Mouse (Mus musculus) MEL (cell line): ENCODE measurements around the gene Gm10153.

Source experiments
- CTCF ChIP-seq, 3 experiments: IDR thresholded peaks in 2 of 3; conservative IDR thresholded peaks in 1 of 3; 2 replicates each; pipeline ENCODE4 v1.5.1; 2011 to 2012; ENCODE audit warnings: low read length in 3 of 3, low read depth in 2 of 3, mild to moderate bottlenecking in 2 of 3, improper control_type of control experiment in 1 of 3, inconsistent platforms in 1 of 3, mixed read lengths in 1 of 3, moderate library complexity in 1 of 3; ENCODE audit not compliant: control insufficient read depth in 1 of 3, insufficient read depth in 1 of 3, poor library complexity in 1 of 3, severe bottlenecking in 1 of 3
- GATA1 ChIP-seq: IDR thresholded peaks from 2 replicates; pipeline ENCODE4 v1.6.1; 2011; ENCODE audit warnings: low read depth, low read length, improper control_type of control experiment
- MAFK ChIP-seq: IDR thresholded peaks from 2 replicates; pipeline ENCODE4 v1.6.1; 2011; ENCODE audit warnings: low read depth, mild to moderate bottlenecking, low read length, improper control_type of control experiment, borderline replicate concordance
- POLR2A ChIP-seq, 2 experiments: IDR thresholded peaks; 2 replicates each; pipeline ENCODE4 v1.6.1; 2011 to 2012; ENCODE audit warnings: low read length in 2 of 2, mild to moderate bottlenecking in 2 of 2, control low read depth in 1 of 2, improper control_type of control experiment in 1 of 2, low read depth in 1 of 2, moderate library complexity in 1 of 2; ENCODE audit not compliant: control insufficient read depth in 1 of 2, insufficient read depth in 1 of 2, poor library complexity in 1 of 2
- USF2 ChIP-seq, 2 experiments: IDR thresholded peaks; 2 replicates each; pipeline ENCODE4 v1.6.1; 2011 to 2012; ENCODE audit warnings: improper control_type of control experiment in 2 of 2, low read length in 2 of 2, borderline replicate concordance in 1 of 2, inconsistent platforms in 1 of 2, low read depth in 1 of 2, mild to moderate bottlenecking in 1 of 2; ENCODE audit not compliant: insufficient read depth in 1 of 2

- TF ChIP-seq GATA1 (no peak), POLR2A (IDR thresholded peaks at IDR 0.05; ENCODE audit: control insufficient read depth in 1 of 2, insufficient read depth in 1 of 2, low read depth in 1 of 2, low read length in 2 of 2, poor library complexity in 1 of 2) (no peak), MAFK (no peak), CTCF (IDR thresholded peaks at IDR 0.05 in 2 of 3, conservative IDR thresholded peaks at IDR 0.05 in 1 of 3; ENCODE audit: control insufficient read depth in 1 of 3, insufficient read depth in 1 of 3, low read depth in 2 of 3, low read length in 3 of 3, poor library complexity in 1 of 3, severe bottlenecking in 1 of 3) (no peak), USF2 (IDR thresholded peaks at IDR 0.05; ENCODE audit: borderline replicate concordance in 1 of 2, insufficient read depth in 1 of 2, low read depth in 1 of 2, low read length in 2 of 2) (no peak)
Measured at GRCm38 (mm10) chr7:142159366-142159765, 30.8 kb downstream of the Gm10153 start.
